Mouse (Mus musculus): ENCODE results near the gene Mycbp2. TPM values are rescaled to one million over a fixed set of nuclear protein-coding genes. Genes with fewer than 3 reads are reported as not detected.

Gene Mycbp2
- polyA plus RNA-seq, 1 experiment: 7.4 TPM

DNA sequence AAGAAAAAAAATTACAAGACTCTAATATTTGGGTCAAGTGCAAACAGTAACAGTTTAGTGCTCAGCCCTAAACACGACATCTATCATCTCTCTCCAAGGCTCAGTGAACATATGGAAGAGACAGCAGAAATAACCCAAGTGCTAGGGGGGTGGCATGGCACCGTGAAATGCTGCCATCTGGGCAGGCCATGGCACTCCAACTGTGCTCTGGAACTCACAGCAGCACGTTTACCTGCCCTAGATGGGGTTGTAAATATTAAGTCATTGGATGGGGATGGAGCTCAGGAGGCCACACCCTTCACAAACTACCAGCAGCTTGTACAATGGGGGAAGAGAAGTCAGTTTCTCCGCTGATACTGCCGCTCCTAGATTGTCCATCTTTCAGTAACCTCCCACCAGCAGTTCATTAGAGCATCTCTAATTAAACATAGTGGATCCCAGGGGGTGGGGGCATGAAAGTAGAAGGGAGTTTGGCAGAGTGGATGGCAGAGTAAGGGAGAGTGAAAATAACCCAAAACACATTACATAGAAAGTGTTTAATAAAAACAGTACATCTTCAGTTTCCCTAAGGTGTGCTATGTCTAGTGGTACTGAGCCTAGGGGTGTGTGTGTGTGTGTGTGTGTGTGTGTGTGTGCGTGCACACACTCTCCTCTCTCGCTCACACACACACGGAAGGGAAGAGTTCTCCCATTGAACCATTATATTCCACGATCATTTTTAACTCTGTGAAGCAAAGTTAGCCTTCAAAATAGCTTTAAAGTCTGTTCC, 267.2 kb downstream of the Mycbp2 start:
- 72% methylated on average over 9 of the region's 9 CpGs for WGBS

DNA sequence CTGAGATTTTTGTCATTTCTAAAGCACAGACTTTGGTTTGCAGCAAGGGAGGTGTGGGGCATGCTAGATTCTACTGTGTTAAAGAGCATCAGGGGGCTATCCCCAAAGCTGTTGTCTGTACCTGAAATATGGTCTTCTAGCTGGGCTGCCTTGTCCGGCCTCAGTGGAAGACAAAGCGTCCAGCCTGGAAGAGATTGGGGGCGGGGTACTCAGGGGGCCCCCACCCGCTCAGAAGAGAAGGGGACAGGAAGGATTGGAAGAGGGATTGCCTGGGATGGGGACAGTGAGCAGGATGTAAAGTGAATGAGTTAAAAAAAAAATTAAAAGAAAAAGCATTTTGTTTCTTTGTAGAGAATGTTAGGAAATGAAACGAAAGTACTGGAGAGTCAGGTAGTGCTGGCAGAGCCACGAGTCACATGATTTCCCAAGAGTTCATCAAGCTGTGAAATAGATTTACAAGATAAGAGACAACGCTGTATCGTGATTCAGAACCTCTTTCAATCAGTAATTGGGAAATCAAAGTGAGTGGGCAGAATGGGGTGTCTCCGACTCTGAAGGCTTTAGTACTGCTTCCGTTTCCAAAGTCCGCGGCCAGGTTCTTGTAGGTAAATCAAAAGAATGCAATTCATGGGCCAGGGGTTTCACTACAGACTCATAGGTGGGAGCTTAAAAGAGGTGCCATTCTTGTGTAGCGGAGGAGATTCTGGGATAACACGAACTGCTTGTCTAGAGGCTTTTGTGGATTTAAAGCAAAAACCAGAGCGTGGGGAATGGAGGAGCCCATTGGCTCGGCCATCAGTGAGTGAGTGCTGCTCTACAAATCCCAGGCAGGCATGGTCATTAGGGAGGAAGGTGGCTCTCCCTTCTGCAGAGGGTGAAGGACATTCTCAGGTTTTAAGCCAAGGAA, 268.4 kb downstream of the Mycbp2 start:
- WGBS: 85% methylated on average over 16 of the region's 16 CpGs
- no peak for DNase-seq (ENCODE audit: low read depth, low spot score)

More for the DNA sequence above, 267.2 kb downstream of the Mycbp2 start:
- no peak for DNase-seq (ENCODE audit: low read depth, low spot score)

DNA sequence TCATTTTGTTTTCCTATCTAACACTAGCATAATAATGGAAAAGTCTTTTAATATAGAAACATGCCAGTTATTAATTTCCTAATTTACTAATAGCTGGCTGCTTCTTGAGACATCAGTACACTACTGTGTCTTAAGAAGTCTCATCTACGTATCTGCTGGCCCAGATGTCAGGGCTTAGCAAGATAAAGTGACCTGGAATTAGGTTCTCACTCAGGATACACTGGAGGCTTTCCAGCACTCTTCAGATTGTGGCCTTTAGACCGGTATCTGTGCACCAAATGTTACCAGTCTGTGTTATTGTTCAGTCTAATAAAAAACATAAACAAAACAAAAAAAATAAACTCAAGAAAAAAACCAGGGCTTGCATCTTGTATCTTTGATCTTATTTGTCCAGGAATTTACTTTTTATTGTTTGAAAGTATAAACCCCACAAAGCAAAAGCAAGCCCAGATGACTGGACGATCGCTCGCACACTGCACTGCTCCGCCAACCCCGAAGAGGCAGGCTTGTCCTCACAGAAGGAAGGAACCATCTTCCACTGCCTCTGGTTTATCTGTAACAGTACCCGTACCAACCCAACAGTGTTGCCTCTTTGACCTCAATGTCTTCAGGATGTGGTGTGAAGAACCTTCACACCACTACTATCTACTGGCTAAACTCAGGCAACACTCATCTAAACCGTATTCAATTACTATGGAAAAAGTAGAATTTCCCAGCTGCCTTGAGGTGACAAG, 269.2 kb downstream of the Mycbp2 start:
- WGBS: 87% methylated on average over 9 of the region's 9 CpGs

DNA sequence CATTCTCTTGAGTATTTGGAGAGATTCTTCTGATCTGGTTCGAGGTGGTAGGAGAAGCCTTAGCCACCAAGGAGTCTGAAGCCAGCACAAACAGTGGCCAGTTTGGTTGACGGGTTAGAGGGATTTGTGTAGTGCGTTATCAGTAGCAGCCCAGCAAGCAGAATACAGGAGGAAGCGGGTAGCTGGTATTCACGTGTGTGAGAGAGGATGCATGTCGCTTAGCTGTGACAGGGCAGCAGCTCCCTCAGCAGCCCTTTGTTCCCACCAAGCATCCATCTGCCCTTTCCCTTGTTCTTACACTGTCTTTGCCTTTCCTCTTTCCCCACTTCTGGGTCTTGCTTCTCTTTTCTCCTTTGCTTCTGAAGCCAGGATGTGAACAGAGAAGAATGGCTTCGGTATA, 271.4 kb downstream of the Mycbp2 start:
- WGBS: 93% methylated on average over 7 of the region's 7 CpGs
- no peak for DNase-seq (ENCODE audit: low read depth, low spot score)

More for the DNA sequence above, 269.2 kb downstream of the Mycbp2 start:
- DNase-seq (ENCODE audit: low read depth, low spot score): no peak

- WGBS: 96% methylated on average over 8 of the region's 8 CpGs
- DNase-seq (ENCODE audit: low read depth, low spot score): no peak
These were observed 272.8 kb downstream of the Mycbp2 start for GRCm38 (mm10) chr14:103073825-103074224.

DNA sequence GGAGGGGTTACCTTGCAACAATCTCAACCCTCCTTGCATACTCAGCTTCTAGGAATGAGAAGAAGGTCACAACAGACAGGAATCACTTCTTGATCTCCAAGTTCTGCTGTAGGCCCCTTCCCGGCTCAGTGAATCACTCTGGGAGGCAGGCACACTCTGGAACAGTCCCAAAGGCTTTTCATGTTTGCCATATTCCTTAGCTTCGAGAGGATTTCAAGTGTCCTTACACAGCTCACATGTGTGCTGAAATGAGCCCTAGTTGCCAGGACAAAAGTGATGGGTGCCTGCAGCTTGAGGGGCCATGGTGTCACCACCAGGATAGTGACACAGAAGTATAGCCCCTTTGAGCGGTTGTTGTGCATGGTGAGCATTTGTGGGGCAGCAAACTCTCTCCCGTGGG, 273.9 kb downstream of the Mycbp2 start:
- DNase-seq (ENCODE audit: low read depth, low spot score): no peak
- 88% methylated on average over 4 of the region's 4 CpGs for WGBS

GRCm38 (mm10) chr14:103071471-103071870, 275.1 kb downstream of the Mycbp2 start:
- 86% methylated on average over 12 of the region's 12 CpGs for WGBS
- no peak for DNase-seq (ENCODE audit: low read depth, low spot score)

GRCm38 (mm10) chr14:103070790-103071189, 275.8 kb downstream of the Mycbp2 start:
- 1% methylated on average over 10 of the region's 10 CpGs for WGBS

DNA sequence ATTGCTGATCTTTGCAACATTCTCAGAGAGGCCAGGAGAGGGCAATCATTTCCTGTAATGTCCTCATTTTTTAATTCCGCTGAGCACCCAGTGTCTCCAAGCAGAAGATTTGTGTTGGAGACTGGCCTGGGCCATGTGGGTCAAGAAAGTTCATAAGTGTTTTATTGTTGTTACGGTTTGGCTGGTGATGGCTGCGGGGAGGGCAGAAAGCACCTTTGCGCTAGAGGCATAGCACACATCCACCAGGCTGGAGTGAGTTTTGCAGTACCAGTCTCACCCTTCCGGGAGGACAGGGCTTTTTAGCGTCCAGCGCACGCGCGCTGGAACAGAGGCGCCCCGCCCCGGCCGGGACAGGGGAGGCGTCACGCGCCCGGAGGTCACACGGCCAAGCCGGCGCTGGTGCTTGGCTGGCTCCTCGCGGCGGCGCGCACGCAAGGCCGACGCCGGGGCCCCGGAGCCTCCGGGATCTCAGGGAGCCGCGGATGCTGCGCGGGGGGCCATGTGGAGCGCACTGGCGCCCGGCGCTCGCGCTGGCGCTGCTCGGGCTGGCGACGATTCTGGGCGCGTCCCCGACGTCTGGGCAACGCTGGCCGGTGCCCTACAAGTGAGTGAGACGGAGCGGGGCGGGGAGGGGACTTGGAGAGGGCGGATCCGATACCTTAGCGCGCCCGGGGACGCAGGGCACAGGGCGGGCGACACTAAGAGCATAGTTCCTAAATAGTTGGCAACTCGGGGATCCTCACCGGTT, 276.6 kb downstream of the Mycbp2 start, which contains the start of gene Cln5:
TSS of gene Cln5 (plus strand) at position 353 of the 748 bp plus-strand sequence.
- peak; percentile 80 for DNase-seq (ENCODE audit: low read depth, low spot score)
- WGBS: 1% methylated on average over 65 of the region's 65 CpGs

More at GRCm38 (mm10) chr14:103070790-103071189, 275.8 kb downstream of the Mycbp2 start:
- DNase-seq (ENCODE audit: low read depth, low spot score): no peak

GRCm38 (mm10) chr14:103069465-103069863, 277.1 kb downstream of the Mycbp2 start:
- no peak for DNase-seq (ENCODE audit: low read depth, low spot score)
- 13% methylated on average over 12 of the region's 12 CpGs for WGBS

GRCm38 (mm10) chr14:103065294-103066167, 281.1 kb downstream of the Mycbp2 start:
- WGBS: 4% methylated on average over 10 of the region's 10 CpGs
- peak; percentile 53 for DNase-seq (ENCODE audit: low read depth, low spot score)

Other genes starting within 250 kb of the Mycbp2 start
- gene Fbxl3, start 247.2 kb downstream of the Mycbp2 start, polyA plus RNA-seq (2012; rRNA removed): 60.4 and 87.1 TPM in 2 replicates
- not detected in 2 replicates for gene Scel, start 166.5 kb upstream of the Mycbp2 start, polyA plus RNA-seq (2012; rRNA removed)